23 mouse cellular contexts compared by ENCODE assay signal in the genomic region with DNA sequence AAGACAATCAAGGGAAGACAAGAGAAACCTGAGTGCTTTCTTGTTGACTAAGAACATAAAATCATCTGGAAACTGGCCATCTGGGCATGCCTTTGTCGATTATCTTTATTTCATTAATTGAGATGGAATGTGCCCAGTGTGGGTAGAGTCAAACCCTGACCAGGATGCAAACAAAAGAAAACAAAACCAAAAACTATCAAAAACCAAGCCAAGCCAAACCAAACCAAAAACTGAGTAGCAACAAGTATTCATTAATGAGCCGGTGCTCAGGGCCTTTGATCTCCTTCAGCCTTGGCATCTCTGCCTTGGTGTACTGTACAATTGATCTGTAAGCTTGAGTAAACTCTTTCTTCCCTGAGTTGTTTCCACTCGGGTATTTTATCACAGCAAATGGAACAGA.
A peak's percentile ranks its signal among the peaks of the same experiment; 100 is the strongest.
DNase-seq lines count a peak whose midpoint lies in the region; ATAC-seq and TF ChIP-seq lines count a peak whose summit lies in the region.
"Had no signal": no experiment of that assay in that cellular context is flagged by ENCODE, and none has a peak within 500 bp of the region (broad histone marks: within the 10 kb centered on the region; RNA-seq: fewer than 3 reads in every experiment).

No protein-coding gene starts in this region.

- no peak overlapping the region for H3K4me3 ChIP-seq in liver, adult 2 months (ENCODE audit: insufficient read depth, low read depth, low read length)
- H3K4me3 ChIP-seq in midbrain, embryonic 16.5 days (ENCODE audit: low read depth, low read length): no peak overlapping the region

- no peaks in the 10 kb centered on the region for H3K27me3 ChIP-seq in liver, adult 2 months (ENCODE audit: control insufficient read depth, insufficient read depth, low read length)
- no peaks in the 10 kb centered on the region for H3K27me3 ChIP-seq in midbrain, embryonic 16.5 days (ENCODE audit: control insufficient read depth, insufficient read depth, low read depth, low read length)
- H3K27me3 ChIP-seq: CH12.LX, Patski had no signal

- 43% methylated on average over 3 of the region's 3 CpGs for WGBS in liver, adult 2 months
- WGBS in midbrain, embryonic 16.5 days: 49% methylated on average over 3 of the region's 3 CpGs

- DNase-seq in liver, adult 2 months (ENCODE audit: extremely low read depth, low read depth, low spot score): peak; percentile 37
- DNase-seq in liver: no peak
- peak; percentile 91 for DNase-seq in Muller cell, postnatal 12 days (ENCODE audit: inconsistent ontology term)
- DNase-seq in brain, embryonic 14.5 days (ENCODE audit: low read depth): peak; percentile 14
- DNase-seq in layer of hippocampus, postnatal 14 days (ENCODE audit: low spot score in 2 of 2): no peak
- DNase-seq: adrenal gland, adult 2 months; adrenal gland, adult 8-10 months; adrenal gland, postnatal 10 days; adrenal gland, postnatal 14 days; adrenal gland, postnatal 25 days; adrenal gland, postnatal 36 days; B cell, adult 2 months; cerebellum, adult 11 months; cerebellum, adult 11-12 months; cerebellum, adult 18-20 months; cerebellum, adult 2 months; cerebellum, adult 8-10 months had no signal

- H3K27ac ChIP-seq in liver, adult 2 months (replicated peaks; ENCODE audit: insufficient read depth, low read depth, low read length): no peak overlapping the region
- H3K27ac ChIP-seq in midbrain, embryonic 16.5 days (ENCODE audit: low read length): no peak overlapping the region

- no peaks in the 10 kb centered on the region for H3K36me3 ChIP-seq in liver, adult 2 months (ENCODE audit: control insufficient read depth, insufficient read depth, low read length)
- H3K36me3 ChIP-seq in midbrain, embryonic 16.5 days (ENCODE audit: control insufficient read depth, insufficient read depth, low read length): no peaks in the 10 kb centered on the region
- H3K36me3 ChIP-seq: G1E had no signal

- H3K4me2 ChIP-seq in midbrain, embryonic 16.5 days (ENCODE audit: low read length): no peak overlapping the region

- H3K4me1 ChIP-seq in liver, adult 2 months (ENCODE audit: control insufficient read depth, insufficient read depth, low read length): no peaks in the 10 kb centered on the region
- no peaks in the 10 kb centered on the region for H3K4me1 ChIP-seq in midbrain, embryonic 16.5 days (ENCODE audit: control insufficient read depth, insufficient read depth, low read length)

- H3K79me2 ChIP-seq in liver, adult 2 months (ENCODE audit: control insufficient read depth, insufficient read depth, low read length): no peaks in the 10 kb centered on the region

- TF ChIP-seq POLR2A in liver, adult 2 months (IDR thresholded peaks at IDR 0.05; ENCODE audit: extremely low read depth, insufficient read depth, low read length): no peak
- no peak for TF ChIP-seq POLR2A in brain, embryonic 14.5 days (IDR thresholded peaks at IDR 0.05; ENCODE audit: borderline replicate concordance, extremely low read depth, insufficient read depth, insufficient read length, poor library complexity, severe bottlenecking)

- H3K9ac ChIP-seq in liver, adult 2 months (ENCODE audit: low read depth, low read length): no peak overlapping the region
- no peak overlapping the region for H3K9ac ChIP-seq in midbrain, embryonic 16.5 days (ENCODE audit: low read depth, low read length)

- no peak for ATAC-seq in midbrain, embryonic 16.5 days
- ATAC-seq: activated CD4-positive, CD25-positive, alpha-beta regulatory T cell, adult 4 months; CD4-positive, CD25-positive, alpha-beta regulatory T cell, adult 4 months; Patski had no signal

- TF ChIP-seq CTCF in liver, adult 2 months (IDR thresholded peaks at IDR 0.05; ENCODE audit: low read depth, low read length): no peak
- no peak for TF ChIP-seq CTCF in brain, embryonic 14.5 days (IDR thresholded peaks at IDR 0.05; ENCODE audit: borderline replicate concordance, extremely low read depth, insufficient read depth, insufficient read length)

- no peaks in the 10 kb centered on the region for H3K9me3 ChIP-seq in midbrain, embryonic 16.5 days (replicated peaks; ENCODE audit: control insufficient read depth, low read length, poor library complexity, severe bottlenecking)
- H3K9me3 ChIP-seq: G1E had no signal

Comparison
In these comparisons a context has a peak if more than half of its experiments do, and no peak if none do; other contexts are left out.
1. DNase-seq: peak in liver, adult 2 months (single experiment), Muller cell, postnatal 12 days (single experiment) and brain, embryonic 14.5 days (single experiment); none in liver (single experiment) and layer of hippocampus, postnatal 14 days (0 of 2).